Mouse (Mus musculus): Measurements from ENCODE around the gene Gm12185.
"Not testable (repeated sequence)": the region's sequence is repeated elsewhere in the genome, so short reads cannot be mapped to it uniquely, and the experiment has no call there.

Gene Gm12185

DNA sequence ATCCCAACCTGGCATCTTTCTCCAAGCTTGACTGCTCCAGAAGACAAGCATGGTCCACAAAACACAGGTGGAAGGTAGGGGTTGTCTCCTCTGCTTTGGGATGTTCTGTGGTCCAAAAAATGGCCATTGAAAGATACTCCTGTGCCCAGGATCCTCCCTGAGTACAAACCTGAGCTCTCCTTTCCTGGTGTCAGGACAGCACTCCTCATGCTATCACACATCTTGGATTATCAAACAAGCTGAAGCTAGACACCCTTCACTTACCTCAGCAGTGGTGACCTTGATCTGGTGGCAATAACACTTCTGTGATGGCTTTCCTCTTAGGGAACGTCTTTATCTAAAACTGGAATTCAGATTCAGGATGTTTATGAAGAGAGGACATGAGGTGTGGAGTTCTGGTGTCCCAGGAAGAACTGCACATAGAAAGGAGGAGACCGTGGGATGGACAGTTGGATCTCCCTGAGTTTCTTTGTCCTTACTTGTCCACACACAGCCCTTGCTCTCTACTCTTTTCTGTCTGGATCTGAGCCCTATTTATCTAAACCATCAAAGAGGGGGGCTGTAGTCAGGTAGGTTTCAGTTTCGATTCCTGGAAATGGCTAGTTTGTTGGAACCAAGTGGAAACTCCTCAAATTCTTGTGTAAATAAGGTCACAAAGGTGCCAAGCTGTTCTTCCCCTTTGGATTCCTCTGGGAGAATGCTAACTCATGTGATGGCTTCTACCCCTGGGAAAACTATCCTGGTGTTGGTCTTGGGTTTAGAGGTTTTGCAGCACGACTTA, at the start of gene Gm12185:
Gm12185 (minus strand) TSS at position 487 of the 781 bp plus-strand sequence.
- not testable (repeated sequence) for DNase-seq (ENCODE audit: extremely low read depth, insufficient read length, low spot score)

GRCm38 (mm10) chr11:49012074-49012473, 20.0 kb upstream of the Gm12185 start:
- not testable (repeated sequence) for DNase-seq (ENCODE audit: extremely low read depth, insufficient read length, low spot score)

DNA sequence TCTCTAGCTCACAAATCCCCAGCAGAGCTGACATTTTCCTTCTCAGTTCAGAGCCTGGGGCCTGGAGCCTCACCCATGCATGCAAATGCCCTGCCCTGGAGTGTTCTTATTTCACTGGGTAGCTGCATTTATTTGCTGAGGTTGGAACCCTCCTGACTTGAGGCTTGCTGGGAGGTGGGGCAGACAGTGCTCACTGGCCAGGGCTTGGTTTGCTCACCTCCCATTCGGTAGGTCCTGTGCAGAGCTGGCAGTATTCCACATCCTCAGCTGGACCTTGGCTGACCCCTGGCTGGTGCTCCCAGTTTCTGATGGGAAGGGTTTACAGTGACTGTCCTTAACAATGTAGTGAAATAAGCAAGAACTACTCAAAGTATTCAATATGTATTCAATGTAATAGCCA, 14.8 kb upstream of the Gm12185 start:
- not testable (repeated sequence) for DNase-seq (ENCODE audit: extremely low read depth, insufficient read length, low spot score)

- not testable (repeated sequence) for DNase-seq (ENCODE audit: extremely low read depth, insufficient read length, low spot score)
Measured at GRCm38 (mm10) chr11:49006317-49006716, 14.3 kb upstream of the Gm12185 start.

DNA sequence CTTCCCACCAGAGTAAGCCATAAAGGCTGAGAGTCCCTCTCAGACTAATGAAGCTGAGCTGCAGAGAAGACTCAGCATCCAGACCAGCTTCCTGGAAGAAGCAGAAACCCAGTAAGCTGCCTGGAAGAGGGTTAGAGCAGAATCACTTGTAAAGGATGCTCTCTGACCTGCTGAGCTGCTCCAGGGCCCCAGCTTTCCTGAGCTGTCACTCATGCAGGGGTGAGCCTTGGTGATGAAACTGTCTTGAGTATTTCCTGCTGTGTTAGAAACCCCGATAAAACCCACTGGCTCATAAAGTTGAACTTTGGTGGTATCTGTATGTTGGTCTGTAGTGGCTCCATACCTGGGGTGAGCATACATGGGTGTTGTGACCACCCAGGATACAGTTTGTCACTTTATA, 8.4 kb upstream of the Gm12185 start:
- not testable (repeated sequence) for DNase-seq (ENCODE audit: extremely low read depth, insufficient read length, low spot score)

DNA sequence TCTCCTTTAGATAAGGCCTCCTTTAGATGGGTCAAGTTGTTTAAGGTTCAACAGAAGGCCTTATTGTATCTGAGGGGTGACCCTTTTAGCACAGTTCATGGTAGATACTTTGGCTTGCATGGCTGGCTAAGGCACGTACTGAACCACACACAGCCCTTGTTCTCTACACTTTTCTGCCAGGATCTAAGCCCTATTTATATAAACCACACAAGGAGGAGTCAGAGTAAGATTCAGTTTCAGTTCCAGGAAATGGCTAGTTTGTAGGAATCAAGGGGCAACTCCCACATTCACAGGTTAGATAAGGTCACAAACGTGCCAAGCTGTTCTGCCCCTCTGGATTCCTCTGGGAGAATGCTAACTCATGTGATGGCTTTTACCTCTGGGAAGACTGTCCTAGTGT, 2.0 kb upstream of the Gm12185 start, which contains the start of gene Tgtp1:
Tgtp1 (minus strand) TSS at position 155 of the 400 bp plus-strand sequence.
- DNase-seq (ENCODE audit: extremely low read depth, insufficient read length, low spot score) = not testable (repeated sequence)

DNA sequence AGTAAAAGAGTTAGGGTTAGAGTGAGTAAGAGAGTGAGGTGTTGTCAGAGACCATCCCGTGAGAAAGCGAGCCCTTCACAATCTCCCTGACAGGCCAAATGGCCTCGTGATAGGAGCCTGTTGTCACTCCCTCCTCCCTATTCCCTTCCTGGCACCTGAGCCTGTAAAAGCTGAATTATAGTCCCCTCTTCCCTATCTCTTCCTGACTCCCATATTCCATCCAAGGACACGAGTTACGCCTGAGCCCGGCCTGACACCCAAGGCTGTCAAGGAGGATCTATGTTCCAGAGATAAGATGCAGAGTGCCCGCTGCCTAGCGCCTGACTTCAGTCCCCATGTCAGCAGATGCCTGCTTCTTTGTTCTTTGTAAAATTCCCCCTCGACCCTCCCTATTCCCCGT, 1.3 kb upstream of the Gm12185 start:
- DNase-seq (ENCODE audit: extremely low read depth, insufficient read length, low spot score) = not testable (repeated sequence)

DNA sequence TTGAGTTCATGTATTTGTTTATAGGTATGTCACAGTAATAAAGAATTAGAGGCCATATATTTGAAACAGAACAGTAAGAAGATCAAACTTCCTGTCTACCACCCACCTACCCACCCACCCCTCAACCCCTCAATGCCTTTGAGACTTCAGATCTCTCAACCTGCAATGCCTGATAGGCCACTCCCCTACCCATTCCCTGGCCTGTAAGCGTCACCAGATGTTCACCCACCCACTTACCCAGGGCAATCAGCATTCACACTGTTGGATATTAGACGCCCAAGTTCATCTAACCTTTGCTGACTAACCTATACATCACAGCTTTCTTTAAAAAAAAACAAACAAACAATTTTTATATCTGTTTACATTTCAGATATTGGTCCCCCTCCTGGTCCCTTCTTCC, 2.0 kb downstream of the Gm12185 start:
- DNase-seq (ENCODE audit: extremely low read depth, insufficient read length, low spot score) = not testable (repeated sequence)

GRCm38 (mm10) chr11:48988219-48988618, 3.8 kb downstream of the Gm12185 start:
- DNase-seq (ENCODE audit: extremely low read depth, insufficient read length, low spot score) = not testable (repeated sequence)

- not testable (repeated sequence) for DNase-seq (ENCODE audit: extremely low read depth, insufficient read length, low spot score)
Measured at GRCm38 (mm10) chr11:48982848-48983247, 9.2 kb downstream of the Gm12185 start.

GRCm38 (mm10) chr11:48980052-48980451, 12.0 kb downstream of the Gm12185 start:
- DNase-seq (ENCODE audit: extremely low read depth, insufficient read length, low spot score) = not testable (repeated sequence)

- DNase-seq (ENCODE audit: extremely low read depth, insufficient read length, low spot score) = not testable (repeated sequence)
Measured at GRCm38 (mm10) chr11:48979251-48979650, 12.8 kb downstream of the Gm12185 start, which contains the start of gene 9930111J21Rik1. Gene 9930111J21Rik1 (minus strand): TSS chr11:48979398.

DNA sequence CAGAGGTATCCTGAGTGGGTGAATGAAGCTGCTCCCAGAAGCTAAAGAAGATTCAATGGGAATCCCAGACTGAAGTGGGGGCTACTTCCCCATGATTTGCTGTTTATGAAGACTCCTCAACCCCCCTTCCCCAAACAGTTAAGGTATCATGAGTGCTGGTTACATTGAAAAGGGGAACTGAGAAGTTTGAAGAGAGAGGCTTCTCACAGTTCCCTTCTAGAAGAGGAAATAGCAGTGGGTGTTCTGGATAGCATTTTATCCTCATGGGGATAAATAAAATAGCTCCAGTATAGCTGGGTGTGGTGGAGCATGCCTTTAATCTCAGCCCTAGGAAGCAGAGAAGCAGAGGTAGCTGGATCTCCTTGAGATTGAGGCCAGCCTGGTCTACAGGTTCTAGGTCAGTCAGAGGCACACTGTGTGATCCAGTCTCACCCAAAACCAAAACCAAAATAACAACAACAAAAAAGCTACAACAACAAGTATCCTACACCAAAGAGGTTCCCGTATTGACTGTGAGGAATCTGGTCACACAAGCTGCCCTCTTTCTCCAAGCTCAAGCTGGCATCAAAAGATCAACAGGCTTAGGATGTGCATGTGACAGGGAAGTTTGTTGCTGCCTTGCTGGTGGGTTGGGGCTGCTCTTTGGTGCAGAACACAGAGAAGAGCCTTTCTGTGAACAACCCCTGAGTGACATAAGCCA, 13.6 kb downstream of the Gm12185 start, which contains the start of gene Olfr56:
Olfr56 (plus strand) TSS at position 650 of the 700 bp plus-strand sequence.
- DNase-seq (ENCODE audit: extremely low read depth, insufficient read length, low spot score) = not testable (repeated sequence)

- not testable (repeated sequence) for DNase-seq (ENCODE audit: extremely low read depth, insufficient read length, low spot score)
Measured at GRCm38 (mm10) chr11:48974686-48975085, 17.3 kb downstream of the Gm12185 start.

- not testable (repeated sequence) for DNase-seq (ENCODE audit: extremely low read depth, insufficient read length, low spot score)
Measured at GRCm38 (mm10) chr11:48946090-48946489, 45.9 kb downstream of the Gm12185 start, which contains the start of gene Psme2b. Gene Psme2b (minus strand): TSS chr11:48946190.

DNA sequence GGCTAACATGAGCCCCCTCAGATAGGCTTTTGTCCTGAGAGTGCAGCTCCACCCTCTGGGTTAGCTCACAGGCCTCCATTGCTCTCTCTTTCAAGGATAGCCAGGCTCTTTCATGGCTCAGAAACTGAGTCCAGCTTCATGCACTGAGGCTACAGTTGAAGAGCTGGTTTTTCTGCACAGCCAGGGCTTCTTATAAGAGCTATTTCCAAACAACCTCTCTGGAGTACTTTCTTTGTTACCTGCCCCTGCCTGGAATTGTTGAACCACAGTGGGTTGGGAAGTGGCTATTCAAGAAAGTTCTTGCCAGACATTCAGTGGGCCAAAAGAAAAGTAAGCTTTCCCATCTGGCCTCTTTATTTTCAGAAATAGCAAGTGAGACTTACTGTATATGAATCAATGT, 52.7 kb downstream of the Gm12185 start:
- DNase-seq (ENCODE audit: extremely low read depth, insufficient read length, low spot score) = not testable (repeated sequence)

GRCm38 (mm10) chr11:48935291-48935690, 56.7 kb downstream of the Gm12185 start:
- not testable (repeated sequence) for DNase-seq (ENCODE audit: extremely low read depth, insufficient read length, low spot score)

GRCm38 (mm10) chr11:48933923-48934322, 58.1 kb downstream of the Gm12185 start:
- DNase-seq (ENCODE audit: extremely low read depth, insufficient read length, low spot score) = not testable (repeated sequence)

DNA sequence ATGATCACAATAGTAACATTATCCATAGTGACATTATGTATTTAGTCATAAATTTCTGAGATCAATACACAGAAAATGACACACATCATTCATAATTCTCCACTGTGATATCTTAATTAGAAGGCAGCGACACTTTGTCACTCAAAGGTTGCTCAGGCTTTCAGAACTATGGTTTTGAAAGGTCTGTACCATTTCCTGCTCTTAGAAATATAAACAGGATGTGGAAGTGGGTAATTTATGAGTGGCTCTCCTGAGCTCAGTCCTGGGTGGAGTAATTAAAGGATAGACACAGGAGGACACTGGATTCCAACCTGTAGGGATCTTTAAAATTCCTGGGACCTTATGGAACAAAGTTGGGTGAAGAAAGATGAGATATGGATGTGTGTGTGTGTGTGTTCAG, 58.6 kb downstream of the Gm12185 start:
- not testable (repeated sequence) for DNase-seq (ENCODE audit: extremely low read depth, insufficient read length, low spot score)

GRCm38 (mm10) chr11:48928068-48928467, 64.0 kb downstream of the Gm12185 start:
- not testable (repeated sequence) for DNase-seq (ENCODE audit: extremely low read depth, insufficient read length, low spot score)

DNA sequence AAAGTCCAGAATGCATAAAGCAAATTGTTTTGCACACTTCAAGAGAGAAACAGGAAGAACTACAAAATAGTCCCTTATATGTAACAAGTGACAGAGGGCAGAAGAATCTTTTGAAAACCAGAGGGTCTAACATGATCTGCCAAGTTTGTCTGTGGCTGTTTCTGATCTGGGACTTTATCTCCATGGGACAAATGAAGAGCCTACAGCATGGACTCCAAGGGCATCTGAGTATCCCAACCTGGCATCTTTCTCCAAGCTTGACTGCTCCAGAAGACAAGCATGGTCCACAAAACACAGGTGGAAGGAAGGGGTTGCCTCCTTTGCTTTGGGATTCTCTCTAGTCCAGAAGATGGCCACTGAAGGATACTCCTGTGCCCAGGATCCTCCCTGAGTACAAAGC, 65.6 kb downstream of the Gm12185 start:
- DNase-seq (ENCODE audit: extremely low read depth, insufficient read length, low spot score) = not testable (repeated sequence)

All from 3134 (cell line).